23 mouse cellular contexts compared by ENCODE assay signal in genomic region chr7:91868919-91869318, GRCm38 (mm10).
DNase-seq lines count a peak whose midpoint lies in the region; ATAC-seq and TF ChIP-seq lines count a peak whose summit lies in the region.
"Had no signal": no experiment of that assay in that cellular context is flagged by ENCODE, and none has a peak within 500 bp of the region (broad histone marks: within the 10 kb centered on the region; RNA-seq: fewer than 3 reads in every experiment).

No protein-coding gene starts in this region.

- intact Hi-C loops in heart, postnatal 14 days (cut with DNase I), result no loop called here

- peak; percentile 85 for ATAC-seq in Patski
- ATAC-seq in heart, embryonic 12.5 days (ENCODE audit: insufficient number of reproducible peaks, low FRiP score), result no peak
- ATAC-seq: activated CD4-positive, CD25-positive, alpha-beta regulatory T cell, adult 4 months; CD4-positive, CD25-positive, alpha-beta regulatory T cell, adult 4 months had no signal

- CTCF ChIA-PET in Patski (lab: Charles Lee), result no interaction called here

- peak; percentile 15 for DNase-seq in 3T3-L1 (ENCODE audit: low read depth, low spot score)
- peak; percentile 62 for DNase-seq in Muller cell, postnatal 12 days (ENCODE audit: inconsistent ontology term)
- no peak for DNase-seq in Patski (ENCODE audit: low read depth, low spot score)
- no peak for DNase-seq in heart, postnatal 14 days
- DNase-seq in layer of hippocampus, adult 9-11 months, result no peak
- DNase-seq: adrenal gland, adult 2 months; adrenal gland, adult 8-10 months; adrenal gland, postnatal 10 days; adrenal gland, postnatal 14 days; adrenal gland, postnatal 25 days; adrenal gland, postnatal 36 days; B cell, adult 2 months; cerebellum, adult 11 months; cerebellum, adult 11-12 months; cerebellum, adult 18-20 months; cerebellum, adult 2 months; cerebellum, adult 8-10 months; cerebellum, adult 9-10 months had no signal

- POLR2A ChIA-PET in Patski (lab: Charles Lee), result interaction anchor here (0.6 kb wide), 1 partner anchor 192 kb away, joined by 4 read pairs; no protein-coding TSS in a partner anchor

- no peak overlapping the region for H3K4me2 ChIP-seq in heart, embryonic 12.5 days

- TF ChIP-seq CTCF in Patski (IDR thresholded peaks at IDR 0.05), result no peak

- no peak overlapping the region for H3K4me3 ChIP-seq in heart, embryonic 12.5 days

- H3K9ac ChIP-seq in heart, embryonic 12.5 days, result no peak overlapping the region

- no peaks in the 10 kb centered on the region for H3K27me3 ChIP-seq in Patski
- no peaks in the 10 kb centered on the region for H3K27me3 ChIP-seq in heart, embryonic 12.5 days (replicated peaks)
- H3K27me3 ChIP-seq: CH12.LX had no signal

- no peaks in the 10 kb centered on the region for H3K9me3 ChIP-seq in heart, embryonic 12.5 days (replicated peaks)
- H3K9me3 ChIP-seq: G1E had no signal

- H3K4me1 ChIP-seq in heart, embryonic 12.5 days (replicated peaks), result no peaks in the 10 kb centered on the region

- no peaks in the 10 kb centered on the region for H3K36me3 ChIP-seq in heart, embryonic 12.5 days
- H3K36me3 ChIP-seq: G1E had no signal

- no peak overlapping the region for H3K27ac ChIP-seq in heart, embryonic 12.5 days (ENCODE audit: poor library complexity, severe bottlenecking)

- 71% methylated on average over 1 of the region's 1 CpGs for WGBS in heart, embryonic 12.5 days

- in situ Hi-C loops in Patski (cut with MboI; ENCODE audit: low pct_unique_long_range_greater_than_20kb), result no loop called here

Comparison
In these comparisons a context has a peak if more than half of its experiments do, and no peak if none do; other contexts are left out.
1. DNase-seq: peak in 3T3-L1 (single experiment) and Muller cell, postnatal 12 days (single experiment); none in Patski (single experiment), heart, postnatal 14 days (0 of 2) and layer of hippocampus, adult 9-11 months (single experiment).